Mouse (Mus musculus): ENCODE measurements around the gene Srl.

DNA sequence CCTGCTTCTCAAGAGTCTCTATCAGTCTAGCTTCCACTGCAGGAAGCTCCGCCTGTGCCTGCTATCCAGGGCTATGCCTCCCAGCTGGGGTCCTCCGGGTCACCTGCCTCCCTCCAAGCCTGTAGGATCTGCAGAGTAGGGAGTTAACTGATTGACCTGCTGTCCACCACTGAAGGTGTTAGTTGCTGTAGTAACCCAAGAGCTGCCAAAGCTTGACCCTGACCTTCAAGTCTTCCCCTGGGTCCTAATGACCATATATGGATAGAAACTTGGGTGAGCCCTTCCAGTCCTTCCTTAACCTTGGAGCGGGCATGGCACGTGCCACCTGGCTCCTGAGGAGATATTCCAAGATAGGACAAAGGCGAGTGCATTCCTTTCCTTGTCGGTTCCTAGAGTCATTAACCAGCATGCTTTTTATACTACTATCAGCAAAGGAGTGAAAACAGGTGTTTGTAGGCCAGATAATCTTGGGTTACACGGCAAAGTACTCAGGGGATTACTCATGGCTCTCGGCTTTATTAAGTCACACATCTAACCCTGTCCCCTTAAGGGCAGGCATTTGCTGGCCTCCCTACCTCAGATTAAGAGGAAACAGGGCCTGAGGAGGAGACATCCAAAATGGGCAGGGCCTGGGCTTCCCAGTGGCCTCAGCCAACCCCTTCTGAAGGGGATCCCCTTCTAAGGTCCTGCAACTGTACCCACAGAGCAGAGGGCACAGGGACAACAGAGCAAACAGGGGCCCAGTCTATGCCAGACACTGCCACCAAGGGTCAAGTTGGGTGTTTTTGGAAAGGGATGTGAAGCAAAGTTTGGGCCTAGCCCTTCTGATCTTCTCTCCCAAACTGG, 43.6 kb downstream of the Srl start:
- TF ChIP-seq CTCF (IDR thresholded peaks at IDR 0.05; ENCODE audit: insufficient read depth, low read length), result no peak
- no peak for TF ChIP-seq POLR2A (IDR thresholded peaks at IDR 0.05; ENCODE audit: borderline replicate concordance, extremely low read depth, low read depth, low read length)
